Mouse (Mus musculus) testis, adult 2 months (tissue): ENCODE measurements around the gene Cebpzos.

Experiments used
- CTCF ChIP-seq: fragments of 200-500 bp; IDR thresholded peaks from 2 replicates; pipeline ENCODE4 v1.5.1; 2012; ENCODE audit warnings: low read depth, mild to moderate bottlenecking, inconsistent platforms, low read length, moderate library complexity; ENCODE audit not compliant: control insufficient read depth, insufficient read depth, insufficient replicate concordance
- POLR2A ChIP-seq: fragments of 200-500 bp; IDR thresholded peaks from 2 replicates; pipeline ENCODE4 v1.6.1; 2012; ENCODE audit warnings: low read depth, mild to moderate bottlenecking, inconsistent platforms, low read length, moderate library complexity; ENCODE audit not compliant: control insufficient read depth

DNA sequence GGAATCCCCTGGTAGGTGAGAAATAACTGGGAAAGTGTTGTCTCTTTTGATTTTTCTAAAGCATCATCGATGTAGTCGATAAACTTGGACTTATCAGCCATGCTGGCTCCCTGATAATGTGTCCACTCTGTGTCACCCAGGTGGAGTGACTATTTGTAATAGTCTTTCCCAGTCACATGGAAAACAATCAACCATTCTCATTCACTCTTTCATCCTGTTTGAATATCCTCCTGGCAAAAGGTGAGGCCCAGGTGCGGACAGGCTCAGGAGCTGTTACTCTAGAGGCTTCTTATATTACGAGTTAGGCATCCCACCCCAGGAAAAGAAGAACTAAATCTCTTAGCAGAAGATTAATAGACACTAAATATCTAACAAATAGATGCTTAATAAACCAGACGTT is 9.4 kb upstream of the Cebpzos start, which contains the start of gene Sult6b1:
- TF ChIP-seq CTCF (no peak), POLR2A (no peak)
